Mouse (Mus musculus) intestine, embryonic 16.5 days (tissue): ENCODE results near the gene Gm20388. TPM values are rescaled to one million over a fixed set of nuclear protein-coding genes. Genes with fewer than 3 reads are reported as not detected.
A peak's percentile ranks its signal among the peaks of the same experiment; 100 is the strongest.

Experiments
- ATAC-seq: fragments of 200-750 bp; cut with Nextera tagmentation; 2 replicates; pipeline ENCODE4 v1.8.0; 2017; ENCODE audit warnings: moderate TSS enrichment, moderate library complexity
- H3K27ac ChIP-seq: fragments of 300-500 bp; sonication (generic); 2 replicates; pipeline ENCODE4 v1.5.1; 2014; ENCODE audit warnings: mild to moderate bottlenecking, low read length
- H3K27me3 ChIP-seq: fragments of 300-500 bp; sonication (generic); replicated peaks from 2 replicates; pipeline ENCODE4 v1.6.1; 2014; ENCODE audit warnings: low read length, control low read depth, mixed read lengths; ENCODE audit not compliant: control insufficient read depth, insufficient read depth
- H3K36me3 ChIP-seq: fragments of 300-500 bp; sonication (generic); 2 replicates; pipeline ENCODE4 v1.6.1; 2014; ENCODE audit warnings: low read length, control low read depth; ENCODE audit not compliant: control insufficient read depth, insufficient read depth
- H3K4me1 ChIP-seq: fragments of 300-500 bp; sonication (generic); 2 replicates; pipeline ENCODE4 v1.6.1; 2014; ENCODE audit warnings: low read length, control low read depth, mixed read lengths; ENCODE audit not compliant: control insufficient read depth, insufficient read depth
- H3K4me2 ChIP-seq: fragments of 300-500 bp; sonication (generic); 2 replicates; pipeline ENCODE4 v1.6.1; 2014; ENCODE audit warnings: low read depth, low read length, control low read depth
- H3K4me3 ChIP-seq: fragments of 300-500 bp; sonication (generic); 2 replicates; pipeline ENCODE4 v1.5.1; 2014; ENCODE audit warnings: mild to moderate bottlenecking, low read length
- H3K9ac ChIP-seq: fragments of 300-500 bp; sonication (generic); 2 replicates; pipeline ENCODE4 v1.6.1; 2014; ENCODE audit warnings: low read depth, low read length
- H3K9me3 ChIP-seq: fragments of 300-500 bp; sonication (generic); 2 replicates; pipeline ENCODE4 v1.6.1; 2016; ENCODE audit warnings: low read length, control low read depth; ENCODE audit not compliant: control insufficient read depth
- WGBS: fragments of 180-500 bp; shearing (Covaris S2); extraction: QIAGEN DNeasy Blood & Tissue Kit; methylation state at CpG from one replicate; pipeline ENCODE4 v1.1.7; 2014; 5-methylcytosine and 5-hydroxymethylcytosine counted together
- polyA plus RNA-seq: library from polyadenylated mRNA; unstranded; fragments of >200 nt; fragmentation: Nextera tagmentation; extraction: Ambion mirVana; gene quantifications from 2 replicates; pipeline ENCODE4 v1.2.1, GENCODE M21; 2015

Gene Gm20388
- polyA plus RNA-seq, 1 experiment from 2014 or later, result 5.8 TPM

- Histone ChIP-seq H3K4me1 (peaks cover 20% of the 10 kb centered on the region), H3K4me3 (no peak overlapping the region), H3K9ac (no peak overlapping the region), H3K27ac (no peak overlapping the region), H3K27me3 (no peaks in the 10 kb centered on the region), H3K4me2 (no peak overlapping the region), H3K9me3 (no peaks in the 10 kb centered on the region), H3K36me3 (peaks cover 19% of the 10 kb centered on the region)
- no peak for ATAC-seq
- WGBS, result 96% methylated on average over 9 of the region's 9 CpGs
Observed at GRCm38 (mm10) chr8:122436146-122436545, 2525.5 kb downstream of the Gm20388 start.

DNA sequence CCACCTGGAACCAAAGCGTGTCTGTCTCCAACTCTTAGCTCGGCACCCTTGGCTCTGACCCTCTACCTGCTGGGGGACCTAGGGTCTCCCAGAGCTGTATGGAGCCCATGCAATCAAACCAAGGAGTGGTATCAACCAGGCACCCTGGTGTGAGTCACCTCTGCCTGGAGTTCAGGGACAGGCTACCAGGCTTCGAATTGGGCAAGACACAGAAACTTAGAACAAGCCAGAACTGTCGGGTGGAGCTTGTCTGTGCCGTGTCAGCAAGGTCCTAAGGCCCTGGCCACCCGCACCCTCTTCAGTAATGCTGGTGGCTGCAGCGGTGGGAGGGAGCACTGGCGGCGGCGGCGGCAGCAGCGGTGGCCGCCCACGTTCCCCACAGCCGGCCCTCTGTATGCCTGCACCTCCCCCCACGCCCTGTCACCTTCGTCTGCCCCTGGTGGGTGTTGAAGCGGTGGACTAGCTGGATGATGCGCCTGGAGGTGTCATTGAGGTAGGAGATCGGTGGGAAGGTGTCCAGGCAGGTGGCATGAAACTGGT lies 2526.0 kb downstream of the Gm20388 start:
- no peaks in the 10 kb centered on the region for H3K9me3 ChIP-seq
- no peak for ATAC-seq

DNA sequence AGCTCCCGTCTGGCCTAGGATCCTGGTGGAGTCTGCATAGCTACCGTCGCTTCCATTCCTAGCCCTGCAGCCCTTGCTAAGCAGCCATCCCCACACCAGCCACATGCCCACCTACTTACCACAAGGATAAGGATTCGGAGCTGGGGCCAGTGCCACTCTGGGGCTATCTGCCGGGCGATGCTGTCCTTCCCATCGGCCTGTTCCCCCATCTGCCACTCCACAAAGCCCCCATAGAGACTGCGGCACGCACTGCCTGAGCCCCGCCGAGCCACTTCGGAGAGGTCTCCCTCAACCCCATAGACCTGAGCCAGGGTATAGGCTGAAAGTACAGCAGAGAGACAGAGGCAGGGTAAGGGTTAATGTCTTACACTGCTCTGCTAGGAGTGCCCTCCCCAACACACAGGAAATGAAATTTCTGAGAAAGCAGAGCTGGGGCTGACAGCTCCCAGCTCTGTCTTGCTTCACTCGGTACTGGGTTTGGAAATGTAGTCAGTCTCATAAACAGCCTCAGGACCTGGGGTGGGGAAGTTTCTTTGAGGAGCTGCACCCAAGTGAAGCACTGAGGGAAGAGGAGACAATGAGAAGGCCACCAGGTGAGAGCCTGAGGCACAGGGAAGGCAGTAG lies 2527.2 kb downstream of the Gm20388 start:
- Histone ChIP-seq H3K27me3 (no peaks in the 10 kb centered on the region), H3K27ac (peak overlapping the region; percentile 23; the same call in 1 of the 2 replicates), H3K9me3 (no peaks in the 10 kb centered on the region), H3K4me2 (no peak overlapping the region), H3K4me1 (peaks cover 18% of the 10 kb centered on the region), H3K36me3 (peaks cover 19% of the 10 kb centered on the region), H3K4me3 (no peak overlapping the region), H3K9ac (peak overlapping the region; percentile 21; the same call in 1 of the 2 replicates)
- 76% methylated on average over 13 of the region's 13 CpGs for WGBS
- no peak for ATAC-seq

More for the DNA sequence above, 2526.0 kb downstream of the Gm20388 start:
- Histone ChIP-seq H3K27me3 (no peaks in the 10 kb centered on the region), H3K4me3 (no peak overlapping the region), H3K36me3 (peaks cover 19% of the 10 kb centered on the region), H3K27ac (no peak overlapping the region), H3K9ac (no peak overlapping the region), H3K4me2 (no peak overlapping the region), H3K4me1 (peaks cover 16% of the 10 kb centered on the region)
- 84% methylated on average over 20 of the region's 20 CpGs for WGBS

GRCm38 (mm10) chr8:122439336-122439735 lies 2528.7 kb downstream of the Gm20388 start:
- Histone ChIP-seq H3K4me2 (no peak overlapping the region), H3K4me3 (no peak overlapping the region), H3K4me1 (peaks cover 13% of the 10 kb centered on the region), H3K27ac (no peak overlapping the region), H3K9me3 (no peaks in the 10 kb centered on the region), H3K36me3 (peaks cover 19% of the 10 kb centered on the region), H3K9ac (no peak overlapping the region), H3K27me3 (no peaks in the 10 kb centered on the region)
- 93% methylated on average over 16 of the region's 16 CpGs for WGBS
- no peak for ATAC-seq

GRCm38 (mm10) chr8:122441326-122441725 lies 2530.7 kb downstream of the Gm20388 start:
- H3K36me3 ChIP-seq, result peaks cover 13% of the 10 kb centered on the region
- ATAC-seq, result no peak
- no peak overlapping the region for H3K4me2 ChIP-seq
- 91% methylated on average over 1 of the region's 1 CpGs for WGBS
- H3K4me1 ChIP-seq, result peaks cover 27% of the 10 kb centered on the region
- H3K4me3 ChIP-seq, result no peak overlapping the region
- no peak overlapping the region for H3K9ac ChIP-seq
- no peaks in the 10 kb centered on the region for H3K27me3 ChIP-seq
- no peak overlapping the region for H3K27ac ChIP-seq
- H3K9me3 ChIP-seq, result no peaks in the 10 kb centered on the region

DNA sequence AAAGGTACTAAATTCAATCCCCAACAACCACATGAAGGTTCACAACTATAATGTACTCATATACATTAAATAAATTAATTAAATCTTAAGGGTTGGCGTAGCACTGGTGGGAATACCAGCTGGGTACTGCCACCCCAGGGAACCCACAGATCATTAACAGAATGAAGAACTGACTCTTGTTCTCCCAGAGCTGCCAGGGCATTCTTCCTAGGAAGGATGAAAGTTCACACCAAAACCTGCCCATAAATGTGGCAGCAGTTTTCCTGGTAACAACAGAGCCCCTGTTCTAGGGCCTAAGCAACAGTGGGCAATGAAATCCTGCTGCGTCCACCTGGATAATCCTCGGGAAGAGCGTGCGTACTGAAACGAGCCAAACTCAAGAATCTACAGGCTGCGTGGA lies 2531.7 kb downstream of the Gm20388 start:
- H3K36me3 ChIP-seq, result peaks cover 7% of the 10 kb centered on the region
- peaks cover 27% of the 10 kb centered on the region for H3K4me1 ChIP-seq
- H3K9me3 ChIP-seq, result no peaks in the 10 kb centered on the region
- H3K4me2 ChIP-seq, result peak overlapping the region; percentile 93
- H3K27ac ChIP-seq, result no peak overlapping the region
- peak overlapping the region; percentile 85 for H3K4me3 ChIP-seq
- H3K27me3 ChIP-seq, result no peaks in the 10 kb centered on the region
- no peak for ATAC-seq
- peak overlapping the region; percentile 82 for H3K9ac ChIP-seq
- 17% methylated on average over 7 of the region's 7 CpGs for WGBS

DNA sequence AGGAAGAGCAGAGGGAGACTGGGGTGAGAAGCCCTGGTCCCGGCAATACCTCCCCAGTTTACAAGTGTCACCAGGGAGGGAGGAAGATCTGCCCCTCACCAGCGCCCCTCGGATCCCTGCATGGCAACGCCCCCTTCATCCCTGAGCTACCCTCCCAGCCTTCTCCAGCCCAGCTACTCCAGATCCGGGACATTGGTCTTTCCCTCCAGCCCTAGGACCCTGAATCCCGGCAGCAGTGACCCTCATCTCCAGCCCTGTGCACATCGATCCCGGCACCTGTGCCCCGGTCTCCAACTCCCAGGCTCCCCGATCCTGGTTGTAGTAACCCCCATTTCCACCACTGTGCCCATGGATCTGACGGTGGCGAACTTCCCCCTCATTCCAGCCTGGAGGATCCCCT lies 2532.1 kb downstream of the Gm20388 start:
- peak overlapping the region; percentile 82 for H3K9ac ChIP-seq
- H3K4me3 ChIP-seq, result peak overlapping the region; percentile 85
- H3K27me3 ChIP-seq, result no peaks in the 10 kb centered on the region
- WGBS, result under 1% methylated on average over 12 of the region's 12 CpGs
- peaks cover 27% of the 10 kb centered on the region for H3K4me1 ChIP-seq
- H3K36me3 ChIP-seq, result peaks cover 7% of the 10 kb centered on the region
- no peaks in the 10 kb centered on the region for H3K9me3 ChIP-seq
- peak; percentile 9 for ATAC-seq
- peak overlapping the region; percentile 72 for H3K27ac ChIP-seq
- peak overlapping the region; percentile 93 for H3K4me2 ChIP-seq

GRCm38 (mm10) chr8:122443262-122444006 lies 2532.8 kb downstream of the Gm20388 start, which contains the start of gene Mvd:
Gene Mvd, minus strand, starts transcription at chr8:122443422.
- peak within 1 kb of the TSS; percentile 82 for H3K9ac ChIP-seq
- peaks cover 7% of the 10 kb centered on the region for H3K36me3 ChIP-seq

DNA sequence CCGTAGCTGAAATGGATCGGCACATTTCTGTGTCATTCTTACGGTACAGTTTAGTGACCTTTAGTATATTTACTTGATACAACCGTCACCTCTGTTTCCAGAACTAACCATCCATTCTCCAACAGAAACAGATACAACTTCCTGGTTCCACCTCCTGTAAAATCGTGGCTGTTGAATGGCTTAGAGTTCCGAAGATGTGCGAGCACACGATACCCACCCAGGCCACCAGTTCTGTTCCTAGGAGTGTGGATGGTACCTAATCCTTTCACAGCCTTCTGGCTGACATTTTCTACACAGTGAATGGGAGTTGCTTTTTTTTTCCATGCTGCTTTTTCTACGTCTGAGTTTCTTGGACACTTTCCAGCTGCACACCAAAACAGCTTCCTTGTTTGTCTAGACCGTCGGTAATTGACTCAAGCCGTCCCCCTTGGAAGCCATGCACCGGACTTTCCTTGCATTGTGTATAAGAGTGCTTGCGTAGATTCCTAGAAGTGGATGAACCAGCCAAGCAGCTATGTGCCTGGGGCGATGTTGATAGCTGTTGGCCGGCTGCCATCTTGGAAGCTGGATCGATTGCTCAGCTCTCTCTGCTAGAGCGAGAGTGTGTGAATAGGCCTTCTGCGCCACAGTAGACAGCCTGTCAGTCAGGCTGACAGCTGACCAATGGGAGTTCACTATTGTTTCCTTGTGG lies 2533.6 kb downstream of the Gm20388 start:
- Histone ChIP-seq H3K27ac (peak overlapping the region; percentile 98), H3K36me3 (peaks cover 6% of the 10 kb centered on the region), H3K9me3 (no peaks in the 10 kb centered on the region), H3K4me3 (peak overlapping the region; percentile 63), H3K27me3 (no peaks in the 10 kb centered on the region), H3K9ac (peak overlapping the region; percentile 74), H3K4me2 (peak overlapping the region; percentile 93), H3K4me1 (peaks cover 23% of the 10 kb centered on the region)
- peak; percentile 65 for ATAC-seq
- 2% methylated on average over 19 of the region's 19 CpGs for WGBS

More at GRCm38 (mm10) chr8:122443262-122444006, 2532.8 kb downstream of the Gm20388 start, which contains the start of gene Mvd:
- H3K4me1 ChIP-seq, result peaks cover 26% of the 10 kb centered on the region
- no peaks in the 10 kb centered on the region for H3K9me3 ChIP-seq
- H3K27me3 ChIP-seq, result no peaks in the 10 kb centered on the region
- H3K27ac ChIP-seq, result peak within 1 kb of the TSS; percentile 98
- peak within 1 kb of the TSS; percentile 85 for H3K4me3 ChIP-seq
- under 1% methylated on average over 47 of the region's 47 CpGs for WGBS
- ATAC-seq, result peak; percentile 98
- H3K4me2 ChIP-seq, result peak within 1 kb of the TSS; percentile 93
